Mouse (Mus musculus): ENCODE results near the gene Dnaaf5. TPM values are rescaled to one million over a fixed set of nuclear protein-coding genes. Genes with fewer than 3 reads are reported as not detected.

Dnaaf5 gene
- polyA plus RNA-seq, 1 experiment from 2014 or later, result 3.9 TPM

DNA sequence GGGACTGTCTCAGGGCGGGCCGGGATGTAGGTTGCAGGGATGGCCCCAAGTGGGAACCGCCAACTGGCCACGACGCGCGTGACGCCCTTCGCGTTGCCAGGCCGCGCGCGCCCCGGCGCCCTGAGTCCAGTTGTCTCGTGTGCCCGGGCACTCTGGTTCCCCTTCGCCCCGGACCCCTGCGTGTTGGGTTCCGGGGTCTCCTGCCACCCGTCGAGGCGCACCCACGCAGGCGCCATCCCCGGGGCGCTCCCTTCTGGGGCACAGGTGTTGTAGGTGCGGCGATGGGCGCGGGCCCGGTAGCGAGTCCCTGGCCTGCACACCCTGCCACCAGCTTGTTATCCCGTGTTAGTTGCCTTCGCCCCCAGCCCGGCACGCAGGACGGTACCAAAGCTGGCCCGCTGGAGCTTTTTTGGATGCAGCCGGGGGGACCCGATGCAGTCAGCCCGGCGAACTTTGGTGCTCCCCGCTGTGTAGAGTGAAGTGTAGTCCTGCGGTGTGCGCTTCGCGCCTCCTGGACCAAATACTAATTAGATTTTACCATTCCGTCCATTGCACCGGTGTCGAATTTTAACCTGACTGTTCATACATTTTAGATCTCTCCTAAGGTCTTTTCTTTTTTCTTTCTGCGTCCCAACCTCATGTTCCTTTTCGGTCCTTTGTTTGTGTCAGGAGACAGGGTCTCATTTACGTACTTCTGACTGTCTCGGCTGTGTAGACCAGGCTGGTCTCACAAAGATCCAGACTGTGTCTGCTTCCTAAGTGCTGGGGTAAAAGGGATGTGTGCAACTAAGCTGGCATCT, 50.9 kb downstream of the Dnaaf5 start:
- peaks cover 31% of the 10 kb centered on the region for H3K4me1 ChIP-seq
- peak overlapping the region; percentile 82 for H3K4me2 ChIP-seq
- peak; percentile 69 for ATAC-seq (ENCODE audit: low FRiP score)
- H3K4me3 ChIP-seq (replicated peaks), result peak overlapping the region; percentile 88
- peak overlapping the region; percentile 88 for H3K27ac ChIP-seq (replicated peaks)
- no peaks in the 10 kb centered on the region for H3K36me3 ChIP-seq
- peak overlapping the region; percentile 77 for H3K9ac ChIP-seq (replicated peaks)
- under 1% methylated on average over 57 of the region's 57 CpGs for WGBS
- H3K27me3 ChIP-seq (replicated peaks), result no peaks in the 10 kb centered on the region
- H3K9me3 ChIP-seq (replicated peaks), result no peaks in the 10 kb centered on the region

DNA sequence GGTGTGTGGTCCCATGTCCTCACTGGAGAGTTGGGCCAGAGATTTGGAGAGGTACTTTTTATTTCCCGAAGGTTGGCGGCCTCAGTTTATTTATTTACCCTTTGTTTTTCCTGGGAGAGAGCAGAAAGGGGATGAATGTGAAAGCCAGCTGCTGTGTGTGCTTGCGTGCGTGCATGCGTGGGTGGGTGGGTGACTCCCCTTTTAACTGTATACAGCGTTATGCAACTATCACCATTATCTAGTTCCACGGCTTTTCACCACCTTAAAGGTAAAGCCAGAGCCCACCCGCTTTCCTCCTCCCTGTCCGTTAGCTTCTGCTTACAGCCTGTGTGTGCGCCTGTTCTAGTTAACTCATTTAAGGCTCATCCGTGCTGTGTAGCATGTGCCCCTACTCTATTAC, 52.1 kb downstream of the Dnaaf5 start:
- Histone ChIP-seq H3K27ac (replicated peaks) (no peak overlapping the region), H3K4me2 (peak overlapping the region; percentile 82), H3K36me3 (no peaks in the 10 kb centered on the region), H3K4me3 (replicated peaks) (peak overlapping the region; percentile 88), H3K27me3 (replicated peaks) (no peaks in the 10 kb centered on the region), H3K4me1 (peaks cover 39% of the 10 kb centered on the region), H3K9ac (replicated peaks) (no peak overlapping the region; the same call in 1 of the 2 replicates), H3K9me3 (replicated peaks) (no peaks in the 10 kb centered on the region)
- WGBS, result 68% methylated on average over 11 of the region's 11 CpGs
- no peak for ATAC-seq (ENCODE audit: low FRiP score)

DNA sequence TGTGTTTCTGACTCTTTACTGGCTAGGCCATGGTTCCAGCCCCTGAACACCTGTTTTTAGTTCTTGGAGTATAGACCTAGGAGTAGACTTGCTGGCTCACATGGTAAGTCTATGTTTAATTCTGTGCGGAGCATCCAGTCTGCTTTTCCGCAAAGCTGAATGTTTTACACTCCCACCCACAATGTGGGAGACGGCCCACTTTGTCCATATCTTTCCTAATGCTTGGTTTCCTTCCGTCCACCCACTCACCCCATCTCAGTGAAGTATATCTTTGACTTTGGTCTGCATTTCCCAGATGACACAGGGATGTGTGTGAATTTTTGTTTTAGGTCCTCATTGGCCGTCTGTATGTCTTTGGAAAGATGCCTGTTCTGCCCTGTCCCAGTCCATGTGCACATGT, 53.3 kb downstream of the Dnaaf5 start:
- H3K27ac ChIP-seq (replicated peaks), result no peak overlapping the region
- H3K4me3 ChIP-seq (replicated peaks), result no peak overlapping the region
- no peaks in the 10 kb centered on the region for H3K9me3 ChIP-seq (replicated peaks)
- H3K4me1 ChIP-seq, result peaks cover 47% of the 10 kb centered on the region
- H3K4me2 ChIP-seq, result no peak overlapping the region
- H3K27me3 ChIP-seq (replicated peaks), result no peaks in the 10 kb centered on the region
- no peak overlapping the region for H3K9ac ChIP-seq (replicated peaks)
- no peaks in the 10 kb centered on the region for H3K36me3 ChIP-seq
- WGBS, result 91% methylated on average over 5 of the region's 5 CpGs
- ATAC-seq (ENCODE audit: low FRiP score), result no peak

DNA sequence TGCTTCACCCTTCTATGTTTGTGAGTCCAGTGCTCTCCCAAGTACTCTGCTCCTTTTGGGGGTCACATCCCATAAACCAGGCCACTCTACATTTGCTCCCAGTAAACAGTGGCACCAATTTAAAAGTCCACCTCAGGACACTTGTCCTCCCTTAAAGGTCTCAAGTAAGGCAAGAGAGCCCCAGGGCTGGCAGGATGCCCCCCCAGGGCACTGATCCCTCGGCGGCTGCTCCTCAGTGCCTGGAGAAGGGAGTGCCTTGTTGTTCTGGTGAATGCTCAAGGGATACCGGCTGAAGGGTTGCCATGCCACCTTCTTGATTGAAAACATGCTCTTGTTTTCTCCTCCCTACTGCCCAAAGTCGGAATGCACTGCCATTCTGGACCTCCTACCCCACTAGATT, 56.1 kb downstream of the Dnaaf5 start:
- no peak overlapping the region for H3K9ac ChIP-seq (replicated peaks)
- no peak for ATAC-seq (ENCODE audit: low FRiP score)

DNA sequence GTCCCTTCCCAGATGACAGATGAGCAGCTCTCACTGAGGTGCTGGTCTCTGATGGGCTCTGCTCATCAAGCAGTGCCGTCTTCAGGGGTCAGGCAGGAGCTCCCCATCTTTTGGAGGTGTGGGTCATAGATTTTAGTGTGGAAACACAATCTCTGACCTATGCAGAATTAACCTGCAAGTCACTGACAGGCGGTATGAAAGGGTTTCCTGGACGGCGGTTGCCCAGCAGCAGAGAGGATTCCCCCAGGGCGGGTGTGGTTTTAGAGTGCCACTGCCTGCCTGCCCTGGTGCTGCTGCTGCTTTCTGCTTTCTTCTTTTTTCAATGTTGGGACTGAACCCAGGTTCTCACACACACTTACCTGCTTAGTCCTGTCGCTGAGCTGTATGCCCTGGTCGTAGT, 56.5 kb downstream of the Dnaaf5 start:
- Histone ChIP-seq H3K27me3 (replicated peaks) (no peaks in the 10 kb centered on the region), H3K4me1 (peaks cover 36% of the 10 kb centered on the region), H3K9ac (replicated peaks) (no peak overlapping the region), H3K9me3 (replicated peaks) (no peaks in the 10 kb centered on the region), H3K4me2 (no peak overlapping the region), H3K36me3 (peaks cover 10% of the 10 kb centered on the region), H3K4me3 (replicated peaks) (no peak overlapping the region), H3K27ac (replicated peaks) (no peak overlapping the region)
- 69% methylated on average over 7 of the region's 7 CpGs for WGBS
- ATAC-seq (ENCODE audit: low FRiP score), result no peak

More for the DNA sequence above, 56.1 kb downstream of the Dnaaf5 start:
- H3K27ac ChIP-seq (replicated peaks), result no peak overlapping the region
- no peaks in the 10 kb centered on the region for H3K9me3 ChIP-seq (replicated peaks)
- H3K4me1 ChIP-seq, result peaks cover 40% of the 10 kb centered on the region
- no peak overlapping the region for H3K4me2 ChIP-seq
- H3K27me3 ChIP-seq (replicated peaks), result no peaks in the 10 kb centered on the region
- WGBS, result 67% methylated on average over 4 of the region's 4 CpGs
- H3K4me3 ChIP-seq (replicated peaks), result no peak overlapping the region
- peaks cover 10% of the 10 kb centered on the region for H3K36me3 ChIP-seq

- no peak overlapping the region for H3K9ac ChIP-seq (replicated peaks)
- H3K4me1 ChIP-seq, result peaks cover 25% of the 10 kb centered on the region
- peaks cover 10% of the 10 kb centered on the region for H3K36me3 ChIP-seq
- H3K4me3 ChIP-seq (replicated peaks), result no peak overlapping the region
- ATAC-seq (ENCODE audit: low FRiP score), result no peak
- H3K9me3 ChIP-seq (replicated peaks), result no peaks in the 10 kb centered on the region
- no peak overlapping the region for H3K4me2 ChIP-seq
- no peak overlapping the region for H3K27ac ChIP-seq (replicated peaks)
- H3K27me3 ChIP-seq (replicated peaks), result no peaks in the 10 kb centered on the region
Measured at GRCm38 (mm10) chr5:139208183-139208582, 58.2 kb downstream of the Dnaaf5 start.

DNA sequence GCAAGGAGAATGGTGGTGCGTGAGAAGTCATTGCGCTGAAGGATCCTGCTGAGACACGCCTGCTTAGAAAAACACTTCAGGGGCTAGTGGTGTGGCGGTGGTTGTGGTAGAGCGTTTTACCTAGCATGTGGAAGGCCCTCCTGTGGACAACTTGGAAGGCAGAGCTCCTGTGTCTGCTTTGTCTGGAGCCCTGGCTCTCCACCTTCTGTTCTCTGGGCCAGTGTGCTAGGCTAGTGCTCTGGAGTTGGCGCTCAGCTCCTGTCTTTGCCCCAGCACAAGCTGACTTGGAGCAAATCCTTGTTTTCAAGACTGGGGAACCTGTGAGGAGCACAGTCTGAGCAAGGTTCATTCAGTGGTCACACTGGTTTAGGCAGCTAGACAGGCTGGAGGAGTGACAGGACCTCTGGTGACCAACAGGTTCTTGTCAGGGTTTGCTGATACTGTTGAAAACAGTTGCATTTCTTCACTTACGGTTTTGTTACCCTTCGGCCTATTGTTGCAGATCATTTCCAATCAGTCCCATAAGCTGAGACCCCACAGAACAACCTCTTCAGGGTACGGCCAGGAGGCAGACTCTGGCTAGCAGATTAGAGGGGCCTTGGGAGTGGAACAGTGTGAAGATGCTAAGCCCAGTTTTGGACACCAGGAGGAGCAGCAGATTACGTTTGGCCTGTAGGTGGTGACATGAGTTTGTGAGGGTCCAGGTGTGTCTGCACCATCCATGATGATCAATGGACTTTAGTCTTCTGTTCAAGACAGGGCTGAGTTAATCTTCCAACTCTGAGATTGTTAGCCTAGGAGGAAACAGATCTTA, 59.1 kb downstream of the Dnaaf5 start:
- Histone ChIP-seq H3K27ac (replicated peaks) (no peak overlapping the region), H3K4me2 (no peak overlapping the region), H3K4me1 (peaks cover 25% of the 10 kb centered on the region), H3K36me3 (peaks cover 10% of the 10 kb centered on the region), H3K9me3 (replicated peaks) (no peaks in the 10 kb centered on the region), H3K4me3 (replicated peaks) (no peak overlapping the region), H3K27me3 (replicated peaks) (no peaks in the 10 kb centered on the region), H3K9ac (replicated peaks) (no peak overlapping the region)
- 90% methylated on average over 10 of the region's 10 CpGs for WGBS
- ATAC-seq (ENCODE audit: low FRiP score), result no peak

DNA sequence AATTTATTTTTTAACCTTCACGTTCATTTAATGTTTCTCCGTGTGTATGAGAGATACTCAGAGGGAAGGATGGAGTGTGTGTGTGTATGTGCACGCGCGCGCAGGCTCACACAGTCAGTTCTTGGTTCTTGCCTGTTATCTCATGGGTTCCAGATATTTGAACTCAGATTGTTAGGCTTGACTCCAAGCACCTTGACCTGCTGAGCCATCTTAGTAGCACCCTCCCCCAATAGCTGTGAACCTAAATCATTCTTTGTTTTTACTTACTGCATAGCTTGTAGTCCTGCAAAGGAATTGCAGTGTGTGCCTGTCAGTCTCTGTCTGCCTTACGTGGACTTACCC, 59.6 kb downstream of the Dnaaf5 start:
- H3K4me1 ChIP-seq, result peaks cover 21% of the 10 kb centered on the region
- 93% methylated on average over 7 of the region's 7 CpGs for WGBS
- no peak for ATAC-seq (ENCODE audit: low FRiP score)
- H3K4me2 ChIP-seq, result no peak overlapping the region
- H3K9ac ChIP-seq (replicated peaks), result no peak overlapping the region
- H3K4me3 ChIP-seq (replicated peaks), result no peak overlapping the region
- peaks cover 10% of the 10 kb centered on the region for H3K36me3 ChIP-seq
- H3K9me3 ChIP-seq (replicated peaks), result no peaks in the 10 kb centered on the region
- no peaks in the 10 kb centered on the region for H3K27me3 ChIP-seq (replicated peaks)
- H3K27ac ChIP-seq (replicated peaks), result no peak overlapping the region

- H3K36me3 ChIP-seq, result peaks cover 28% of the 10 kb centered on the region
- H3K4me3 ChIP-seq (replicated peaks), result no peak overlapping the region
- no peak for ATAC-seq (ENCODE audit: low FRiP score)
- H3K9ac ChIP-seq (replicated peaks), result no peak overlapping the region
- no peak overlapping the region for H3K27ac ChIP-seq (replicated peaks)
- WGBS, result 93% methylated on average over 11 of the region's 11 CpGs
- 0 out of 2 replicates have a peak, but pooled peaks cover 8% of the 10 kb centered on the region for H3K4me1 ChIP-seq
- H3K9me3 ChIP-seq (replicated peaks), result no peaks in the 10 kb centered on the region
- H3K4me2 ChIP-seq, result no peak overlapping the region
- H3K27me3 ChIP-seq (replicated peaks), result no peaks in the 10 kb centered on the region
Measured at GRCm38 (mm10) chr5:139211737-139212385, 61.8 kb downstream of the Dnaaf5 start.

GRCm38 (mm10) chr5:139214298-139214697, 64.3 kb downstream of the Dnaaf5 start:
- Histone ChIP-seq H3K9ac (replicated peaks) (no peak overlapping the region), H3K4me1 (no peaks in the 10 kb centered on the region), H3K4me2 (no peak overlapping the region), H3K36me3 (peaks cover 34% of the 10 kb centered on the region), H3K9me3 (replicated peaks) (no peaks in the 10 kb centered on the region), H3K27ac (replicated peaks) (no peak overlapping the region), H3K4me3 (replicated peaks) (no peak overlapping the region), H3K27me3 (replicated peaks) (no peaks in the 10 kb centered on the region)
- no peak for ATAC-seq (ENCODE audit: low FRiP score)

DNA sequence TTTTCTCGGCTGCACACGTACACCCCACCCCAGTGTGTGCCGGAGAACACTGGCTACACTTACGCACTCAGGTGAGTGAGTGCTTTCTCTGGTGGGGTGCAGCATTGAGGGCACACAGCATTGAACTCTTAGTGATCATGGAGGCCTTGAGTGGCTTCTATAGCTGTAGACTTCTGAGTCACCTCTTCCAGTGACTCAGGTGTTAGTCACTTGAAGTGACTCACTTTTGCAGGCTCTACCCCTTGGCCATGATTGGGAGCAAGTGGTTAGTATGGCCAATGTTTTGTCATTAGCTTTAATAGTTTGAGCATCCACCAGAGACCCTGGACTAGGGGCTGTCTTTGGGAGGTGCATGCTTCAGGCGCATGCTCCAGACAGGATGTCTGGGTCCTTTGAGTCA, 65.2 kb downstream of the Dnaaf5 start:
- H3K36me3 ChIP-seq, result peaks cover 32% of the 10 kb centered on the region
- H3K4me1 ChIP-seq, result no peaks in the 10 kb centered on the region
- H3K9ac ChIP-seq (replicated peaks), result no peak overlapping the region
- H3K4me3 ChIP-seq (replicated peaks), result no peak overlapping the region
- H3K27ac ChIP-seq (replicated peaks), result no peak overlapping the region
- H3K4me2 ChIP-seq, result no peak overlapping the region
- H3K27me3 ChIP-seq (replicated peaks), result no peaks in the 10 kb centered on the region
- no peaks in the 10 kb centered on the region for H3K9me3 ChIP-seq (replicated peaks)
- WGBS, result 97% methylated on average over 5 of the region's 5 CpGs
- no peak for ATAC-seq (ENCODE audit: low FRiP score)

DNA sequence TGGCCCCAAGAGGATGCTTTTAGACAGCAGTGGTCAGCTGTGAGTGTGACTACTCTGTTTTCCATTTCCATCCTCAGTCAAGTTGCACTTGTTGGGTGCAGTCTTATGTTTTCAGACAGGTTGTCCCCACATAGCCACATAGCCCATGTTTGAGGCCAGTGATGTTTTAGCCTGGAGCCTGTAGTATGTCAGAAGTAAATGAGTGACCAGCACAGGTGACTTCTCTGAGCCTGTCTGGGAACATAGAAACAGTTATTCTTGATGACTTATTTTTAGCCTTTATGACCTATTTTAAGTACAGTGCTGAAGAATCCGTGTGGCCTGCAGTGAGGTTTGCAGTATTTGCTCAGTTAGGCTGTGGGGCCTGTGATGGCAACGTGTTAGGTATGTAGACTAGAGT, 66.1 kb downstream of the Dnaaf5 start:
- H3K4me3 ChIP-seq (replicated peaks), result no peak overlapping the region
- H3K36me3 ChIP-seq, result peaks cover 32% of the 10 kb centered on the region
- no peak for ATAC-seq (ENCODE audit: low FRiP score)
- no peak overlapping the region for H3K4me2 ChIP-seq
- H3K27ac ChIP-seq (replicated peaks), result no peak overlapping the region
- no peaks in the 10 kb centered on the region for H3K4me1 ChIP-seq
- no peaks in the 10 kb centered on the region for H3K27me3 ChIP-seq (replicated peaks)
- H3K9ac ChIP-seq (replicated peaks), result no peak overlapping the region
- WGBS, result 92% methylated on average over 2 of the region's 2 CpGs
- H3K9me3 ChIP-seq (replicated peaks), result no peaks in the 10 kb centered on the region
